Comparison of ENCODE assay signal across 15 mouse cellular contexts in genomic region chr6:117408971-117409783, GRCm38 (mm10).
DNase-seq lines count a peak whose midpoint lies in the region; ATAC-seq and TF ChIP-seq lines count a peak whose summit lies in the region.
"Had no signal": no experiment of that assay in that cellular context is flagged by ENCODE, and none has a peak within 500 bp of the region (broad histone marks: within the 10 kb centered on the region; RNA-seq: fewer than 3 reads in every experiment).

No protein-coding gene starts in this region.

- TF ChIP-seq EP300 in liver, postnatal 0 days (IDR thresholded peaks at IDR 0.05; ENCODE audit: low read depth): no peak

- no peak for TF ChIP-seq CTCF in liver, postnatal 0 days (IDR thresholded peaks at IDR 0.05; ENCODE audit: low read depth)
- no peak for TF ChIP-seq CTCF in brain, embryonic 14.5 days (IDR thresholded peaks at IDR 0.05; ENCODE audit: borderline replicate concordance, extremely low read depth, insufficient read depth, insufficient read length)

- ATAC-seq in heart, embryonic 15.5 days (replicated peaks; ENCODE audit: insufficient number of reproducible peaks, insufficient read depth, low FRiP score, low read depth): peak; percentile 67
- no peak for ATAC-seq in liver, postnatal 0 days
- no peak for ATAC-seq in liver, embryonic 12.5 days

- no peaks in the 10 kb centered on the region for H3K27me3 ChIP-seq in heart, embryonic 15.5 days
- no peaks in the 10 kb centered on the region for H3K27me3 ChIP-seq in liver, postnatal 0 days (ENCODE audit: insufficient read depth, low read length)
- no peaks in the 10 kb centered on the region for H3K27me3 ChIP-seq in liver, embryonic 12.5 days (replicated peaks)

- WGBS in heart, embryonic 15.5 days: 42% methylated on average over 11 of the region's 11 CpGs
- 71% methylated on average over 11 of the region's 11 CpGs for whole genome bisulfite sequencing in liver, postnatal 0 days (ENCODE audit: insufficient replicate concordance)
- 63% methylated on average over 11 of the region's 11 CpGs for WGBS in liver, embryonic 12.5 days (ENCODE audit: insufficient replicate concordance)

- peak overlapping the region; percentile 64; the same call in 1 of the 2 replicates for H3K27ac ChIP-seq in heart, embryonic 15.5 days
- no peak overlapping the region for H3K27ac ChIP-seq in liver, postnatal 0 days (ENCODE audit: low read depth)
- no peak overlapping the region for H3K27ac ChIP-seq in liver, embryonic 12.5 days
- H3K27ac ChIP-seq: embryonic facial prominence, embryonic 12.5 days; liver, embryonic 14.5 days had no signal

- no peak overlapping the region for H3K4me3 ChIP-seq in heart, embryonic 15.5 days
- H3K4me3 ChIP-seq in liver, postnatal 0 days (ENCODE audit: low read depth, low read length): no peak overlapping the region
- no peak overlapping the region for H3K4me3 ChIP-seq in liver, embryonic 12.5 days
- H3K4me3 ChIP-seq: embryonic facial prominence, embryonic 12.5 days had no signal

- no peak for TF ChIP-seq POLR2A in brain, embryonic 14.5 days (IDR thresholded peaks at IDR 0.05; ENCODE audit: borderline replicate concordance, extremely low read depth, insufficient read depth, insufficient read length, poor library complexity, severe bottlenecking)

- no peaks in the 10 kb centered on the region for H3K9me3 ChIP-seq in heart, embryonic 15.5 days (replicated peaks)
- no peaks in the 10 kb centered on the region for H3K9me3 ChIP-seq in liver, postnatal 0 days (ENCODE audit: low read length)
- H3K9me3 ChIP-seq in liver, embryonic 12.5 days (replicated peaks): 0 out of 2 replicates have a peak, but pooled peaks cover 5% of the 10 kb centered on the region
- H3K9me3 ChIP-seq: embryonic facial prominence, embryonic 12.5 days had no signal

- no peaks in the 10 kb centered on the region for H3K36me3 ChIP-seq in heart, embryonic 15.5 days
- no peaks in the 10 kb centered on the region for H3K36me3 ChIP-seq in liver, postnatal 0 days (replicated peaks; ENCODE audit: insufficient read depth, low read length)
- H3K36me3 ChIP-seq in liver, embryonic 12.5 days: no peaks in the 10 kb centered on the region
- H3K36me3 ChIP-seq: embryonic facial prominence, embryonic 12.5 days had no signal

- peak; percentile 40 for DNase-seq in adrenal gland, postnatal 10 days
- no peak for DNase-seq in adrenal gland, postnatal 4 days (ENCODE audit: low spot score in 2 of 2)
- DNase-seq in heart, adult 8-10 months (ENCODE audit: low spot score): no peak
- DNase-seq in liver, postnatal 0 days: peak; percentile 9
- DNase-seq in brain, embryonic 14.5 days (ENCODE audit: low read depth): peak; percentile 68
- no peak for DNase-seq in ovary, postnatal 14 days (ENCODE audit: low spot score)
- DNase-seq: cerebellum, adult 11-12 months; kidney, adult 18-20 months; layer of hippocampus, adult 9-11 months; retina, postnatal 1 day had no signal

- peaks cover 17% of the 10 kb centered on the region for H3K4me1 ChIP-seq in heart, embryonic 15.5 days (replicated peaks)
- no peaks in the 10 kb centered on the region for H3K4me1 ChIP-seq in liver, postnatal 0 days (ENCODE audit: insufficient read depth)
- H3K4me1 ChIP-seq in liver, embryonic 12.5 days: no peaks in the 10 kb centered on the region
- H3K4me1 ChIP-seq: embryonic facial prominence, embryonic 12.5 days had no signal

- no peak overlapping the region for H3K9ac ChIP-seq in heart, embryonic 15.5 days
- H3K9ac ChIP-seq in liver, postnatal 0 days (replicated peaks): no peak overlapping the region
- no peak overlapping the region for H3K9ac ChIP-seq in liver, embryonic 12.5 days
- H3K9ac ChIP-seq: embryonic facial prominence, embryonic 12.5 days; liver, embryonic 14.5 days had no signal

- no peak overlapping the region for H3K4me2 ChIP-seq in heart, embryonic 15.5 days
- no peak overlapping the region for H3K4me2 ChIP-seq in liver, postnatal 0 days (ENCODE audit: low read depth, low read length)
- H3K4me2 ChIP-seq in liver, embryonic 12.5 days: no peak overlapping the region
- H3K4me2 ChIP-seq: embryonic facial prominence, embryonic 12.5 days; heart, embryonic 11.5 days had no signal

Comparison
In these comparisons a context has a peak if more than half of its experiments do, and no peak if none do; other contexts are left out.
1. DNase-seq: peak in adrenal gland, postnatal 10 days (single experiment), liver, postnatal 0 days (single experiment) and brain, embryonic 14.5 days (single experiment); none in adrenal gland, postnatal 4 days (0 of 2), heart, adult 8-10 months (single experiment) and ovary, postnatal 14 days (single experiment).